Mouse (Mus musculus) forebrain, embryonic 14.5 days (tissue): Measurements from ENCODE around the gene Gm10300. TPM values are rescaled to one million over a fixed set of nuclear protein-coding genes. Genes with fewer than 3 reads are reported as not detected.
A peak's percentile ranks its signal among the peaks of the same experiment; 100 is the strongest.

Experiments
- ATAC-seq: fragments of 200-750 bp; cut with Nextera tagmentation; 2 replicates; pipeline ENCODE4 v1.8.0; 2017; ENCODE audit warnings: mild to moderate bottlenecking, moderate library complexity
- DNase-seq: peaks from one replicate; pipeline ENCODE4 v3.0.0-alpha.2; 2015; ENCODE audit warnings: low spot score
- H3K27ac ChIP-seq: fragments of 300-500 bp; sonication (generic); 2 replicates; pipeline ENCODE4 v1.5.1; 2014; ENCODE audit warnings: low read depth, mild to moderate bottlenecking, control low read depth, low read length, moderate library complexity
- H3K27me3 ChIP-seq: fragments of 300-500 bp; sonication (generic); replicated peaks from 2 replicates; pipeline ENCODE4 v1.6.1; 2014; ENCODE audit warnings: low read length, control low read depth, mixed read lengths; ENCODE audit not compliant: control insufficient read depth, insufficient read depth
- H3K36me3 ChIP-seq: fragments of 300-500 bp; sonication (generic); 2 replicates; pipeline ENCODE4 v1.6.1; 2014; ENCODE audit warnings: low read length, control low read depth; ENCODE audit not compliant: control insufficient read depth, insufficient read depth
- H3K4me1 ChIP-seq: fragments of 300-500 bp; sonication (generic); 2 replicates; pipeline ENCODE4 v1.6.1; 2014; ENCODE audit warnings: antibody characterized with exemption, low read length, control low read depth; ENCODE audit not compliant: control insufficient read depth, insufficient read depth
- H3K4me2 ChIP-seq: fragments of 300-500 bp; sonication (generic); 2 replicates; pipeline ENCODE4 v1.6.1; 2014; ENCODE audit warnings: mild to moderate bottlenecking, control low read depth, low read length
- H3K4me3 ChIP-seq: fragments of 300-500 bp; sonication (generic); 2 replicates; pipeline ENCODE4 v1.5.1; 2014; ENCODE audit warnings: low read depth, low read length, control low read depth
- H3K9ac ChIP-seq: fragments of 300-500 bp; sonication (generic); 2 replicates; pipeline ENCODE4 v1.6.1; 2014; ENCODE audit warnings: mild to moderate bottlenecking, low read length, control low read depth, moderate library complexity
- H3K9me3 ChIP-seq: fragments of 300-500 bp; sonication (generic); replicated peaks from 2 replicates; pipeline ENCODE4 v1.6.1; 2016; ENCODE audit warnings: low read length, control low read depth, mixed read lengths; ENCODE audit not compliant: control insufficient read depth
- WGBS: fragments of 180-500 bp; shearing (Covaris S2); extraction: QIAGEN DNeasy Blood & Tissue Kit; methylation state at CpG from one replicate; pipeline ENCODE4 v1.1.7; 2014; 5-methylcytosine and 5-hydroxymethylcytosine counted together
- polyA plus RNA-seq: library from polyadenylated mRNA; unstranded; fragments of >200 nt; fragmentation: Nextera tagmentation; extraction: Ambion mirVana; gene quantifications from 2 replicates; pipeline ENCODE4 v1.2.1, GENCODE M21; 2014

Gm10300 gene
- polyA plus RNA-seq, 1 experiment from 2014 or later, result not detected

DNA sequence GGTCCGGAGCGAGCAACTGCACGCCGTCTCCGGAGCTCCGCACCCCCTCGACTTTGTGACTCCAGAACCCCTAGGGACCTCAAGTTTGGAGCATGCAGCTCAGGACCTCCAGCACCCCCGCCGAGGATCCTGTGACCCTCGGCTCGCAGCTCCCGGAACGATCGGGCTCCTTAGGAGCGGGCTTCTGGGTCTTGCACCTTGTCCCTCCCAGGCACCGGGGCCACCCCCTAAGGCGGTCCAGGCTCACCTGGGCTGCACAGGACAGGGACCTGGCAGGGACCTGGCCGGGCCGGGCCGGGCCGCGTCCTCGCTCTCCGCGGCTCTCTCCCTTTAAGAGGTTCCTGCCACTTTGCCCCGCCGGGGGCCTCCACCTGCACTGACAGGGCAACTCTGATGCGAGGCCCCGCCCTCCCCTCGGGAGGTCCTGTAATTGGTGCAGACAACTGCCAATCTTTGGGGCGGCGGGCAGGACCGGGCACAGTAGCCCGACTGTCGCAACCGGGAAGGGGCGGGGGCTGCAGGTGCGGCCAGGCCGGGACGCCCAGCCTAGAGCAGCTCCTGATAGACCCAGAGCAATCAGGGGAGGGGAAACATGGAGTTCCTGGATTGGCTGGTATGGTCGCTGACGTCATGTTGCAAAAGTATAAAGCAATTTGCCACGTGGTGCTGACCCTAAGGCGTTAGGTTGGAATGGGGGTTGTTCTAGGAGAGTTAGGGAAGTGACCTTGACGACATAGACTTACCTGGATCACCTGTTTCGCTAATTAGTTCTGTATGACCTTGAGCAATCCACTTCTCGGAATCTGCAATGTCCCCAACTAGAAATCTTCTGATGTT, 654 bp downstream of the Gm10300 start, which contains the start of gene Epb41:
TSS of gene Epb41 (minus strand) at position 389 of the 837 bp plus-strand sequence.
- H3K27ac ChIP-seq, result no peak within 1 kb of the TSS
- peak; percentile 84 for DNase-seq
- H3K9ac ChIP-seq, result peak within 1 kb of the TSS; percentile 66
- no peaks in the 10 kb centered on the region for H3K9me3 ChIP-seq
- peak within 1 kb of the TSS; percentile 100 for H3K4me2 ChIP-seq
- peak within 1 kb of the TSS; percentile 56 for H3K4me3 ChIP-seq
- ATAC-seq, result peak; percentile 88
- H3K4me1 ChIP-seq, result 0 out of 2 replicates have a peak, but pooled peaks cover 4% of the 10 kb centered on the region
- H3K27me3 ChIP-seq, result peaks cover 38% of the 10 kb centered on the region
- no peaks in the 10 kb centered on the region for H3K36me3 ChIP-seq
- 2% methylated on average over 46 of the region's 47 CpGs for WGBS

DNA sequence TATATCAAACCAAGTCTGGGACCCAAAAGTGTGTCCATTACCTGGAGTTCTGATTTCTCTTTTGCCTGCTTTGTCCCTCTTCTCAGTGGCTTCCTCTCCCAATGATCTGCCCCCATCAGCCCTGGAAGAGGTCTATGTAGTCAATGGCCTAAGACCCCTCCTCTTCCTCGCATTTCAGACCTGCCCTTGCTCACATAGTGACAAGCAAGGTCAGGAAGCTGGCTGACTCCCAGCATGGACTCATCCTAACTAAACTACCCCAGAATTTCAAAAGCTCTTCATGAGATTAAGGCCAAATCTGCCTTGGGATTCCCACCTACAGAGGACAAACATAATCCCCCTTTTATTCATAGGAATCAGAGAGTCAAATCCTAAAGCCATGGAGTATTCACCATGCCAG, 1.3 kb downstream of the Gm10300 start:
- H3K27me3 ChIP-seq, result peaks cover 39% of the 10 kb centered on the region
- ATAC-seq, result no peak
- 0 out of 2 replicates have a peak, but pooled peaks cover 4% of the 10 kb centered on the region for H3K4me1 ChIP-seq
- H3K36me3 ChIP-seq, result no peaks in the 10 kb centered on the region
- H3K9ac ChIP-seq, result no peak overlapping the region
- H3K27ac ChIP-seq, result no peak overlapping the region
- 29% methylated on average over 1 of the region's 1 CpGs for WGBS
- H3K4me2 ChIP-seq, result peak overlapping the region; percentile 100
- no peaks in the 10 kb centered on the region for H3K9me3 ChIP-seq
- DNase-seq, result no peak
- H3K4me3 ChIP-seq, result no peak overlapping the region

DNA sequence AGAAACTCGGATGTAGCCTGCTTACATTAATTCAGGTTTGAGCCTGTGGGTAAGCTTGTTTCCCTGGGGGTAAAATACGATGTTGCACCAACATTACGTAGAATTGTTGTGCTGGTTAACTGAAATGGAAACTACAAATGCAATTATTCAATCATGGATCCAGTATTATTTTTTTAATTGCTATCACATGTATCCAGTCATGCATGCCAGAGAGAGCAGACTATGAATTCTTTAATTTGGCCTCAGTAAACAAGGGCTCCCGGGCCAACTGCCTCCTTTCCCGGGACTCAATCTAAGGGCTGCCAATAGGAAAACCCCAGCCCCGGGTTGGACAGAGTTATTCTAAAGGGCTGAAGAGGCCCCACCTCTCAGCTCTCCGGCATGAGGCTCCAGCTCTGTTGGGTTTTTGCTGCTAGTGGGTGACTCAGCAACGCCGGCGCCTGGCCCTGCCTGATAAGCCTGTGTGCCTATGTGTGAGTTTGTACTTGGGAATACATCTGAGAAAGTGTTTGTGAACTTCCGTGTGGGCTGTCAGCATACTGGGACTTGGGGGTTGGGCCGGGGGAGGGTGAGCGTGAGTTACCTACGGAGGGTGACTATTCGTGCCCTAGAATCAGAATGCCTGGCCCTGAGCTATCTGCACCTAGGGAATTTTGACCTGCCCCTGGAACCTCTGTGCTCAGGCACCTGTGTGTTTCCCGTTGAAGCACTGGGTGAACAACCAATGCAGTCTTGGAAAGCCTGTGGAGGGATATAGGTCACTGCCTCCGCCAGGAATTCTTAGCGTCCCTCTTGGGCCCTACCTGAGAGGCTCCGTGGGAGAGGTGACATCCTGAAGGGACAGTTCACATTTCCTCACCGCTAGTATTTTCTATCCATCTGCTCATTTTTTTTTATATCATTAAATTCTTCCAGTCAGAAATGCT, 2.2 kb downstream of the Gm10300 start:
- Histone ChIP-seq H3K9ac (no peak overlapping the region), H3K4me1 (0 out of 2 replicates have a peak, but pooled peaks cover 4% of the 10 kb centered on the region), H3K27ac (no peak overlapping the region), H3K4me2 (no peak overlapping the region), H3K9me3 (no peaks in the 10 kb centered on the region), H3K36me3 (no peaks in the 10 kb centered on the region), H3K4me3 (no peak overlapping the region), H3K27me3 (peaks cover 39% of the 10 kb centered on the region)
- peak; percentile 58 for DNase-seq
- ATAC-seq, result no peak
- 25% methylated on average over 20 of the region's 20 CpGs for WGBS

DNA sequence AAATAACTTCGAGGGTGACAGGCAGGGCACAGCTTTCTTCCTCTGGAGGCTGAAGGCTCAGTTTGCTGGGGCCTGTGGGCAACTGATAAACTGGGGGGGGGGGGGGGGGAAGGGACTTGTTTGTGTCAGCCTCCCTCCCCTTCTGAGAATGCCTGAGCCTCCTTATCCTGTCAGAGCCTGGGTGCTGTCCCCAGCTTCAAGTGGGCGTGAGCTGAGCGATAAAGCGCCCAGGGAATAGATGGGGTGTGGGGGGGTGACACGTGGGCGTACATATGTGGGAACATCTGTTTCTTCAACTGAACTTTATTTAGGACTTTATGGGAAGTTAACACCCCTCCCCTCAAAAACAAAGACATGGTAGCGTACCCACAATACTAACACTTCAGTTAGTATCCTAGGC, 2.9 kb downstream of the Gm10300 start:
- no peak overlapping the region for H3K9ac ChIP-seq
- H3K27me3 ChIP-seq, result peaks cover 39% of the 10 kb centered on the region
- H3K4me2 ChIP-seq, result no peak overlapping the region
- DNase-seq, result no peak
- no peaks in the 10 kb centered on the region for H3K9me3 ChIP-seq
- no peak overlapping the region for H3K4me3 ChIP-seq
- 76% methylated on average over 7 of the region's 7 CpGs for WGBS
- H3K36me3 ChIP-seq, result no peaks in the 10 kb centered on the region
- H3K27ac ChIP-seq, result no peak overlapping the region
- 0 out of 2 replicates have a peak, but pooled peaks cover 4% of the 10 kb centered on the region for H3K4me1 ChIP-seq
- no peak for ATAC-seq

DNA sequence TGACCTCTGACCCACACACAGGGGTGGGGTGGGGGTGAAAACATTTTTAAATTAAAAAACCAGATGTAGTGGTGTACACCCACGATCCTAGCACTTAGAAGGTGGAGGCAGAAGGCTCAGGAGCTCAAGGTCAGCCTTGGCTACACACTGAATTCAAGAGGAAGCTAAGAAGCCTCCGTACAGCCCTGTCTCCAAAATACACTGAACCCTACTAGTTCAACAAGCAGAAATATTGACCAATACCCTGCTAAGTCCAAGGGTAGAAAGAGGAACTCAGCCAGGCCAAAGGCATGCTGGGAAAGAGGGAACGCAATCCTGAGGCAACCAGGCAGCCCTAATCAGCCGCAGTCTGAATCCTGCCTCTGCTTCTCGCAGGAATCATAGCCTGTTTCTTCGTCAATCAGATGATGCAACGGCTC, 3.8 kb downstream of the Gm10300 start:
- no peak overlapping the region for H3K9ac ChIP-seq
- no peak overlapping the region for H3K27ac ChIP-seq
- no peak overlapping the region for H3K4me2 ChIP-seq
- peaks cover 34% of the 10 kb centered on the region for H3K27me3 ChIP-seq
- WGBS, result 65% methylated on average over 7 of the region's 7 CpGs
- DNase-seq, result no peak
- no peaks in the 10 kb centered on the region for H3K9me3 ChIP-seq
- H3K36me3 ChIP-seq, result no peaks in the 10 kb centered on the region
- ATAC-seq, result no peak
- H3K4me1 ChIP-seq, result 0 out of 2 replicates have a peak, but pooled peaks cover 4% of the 10 kb centered on the region
- H3K4me3 ChIP-seq, result no peak overlapping the region

DNA sequence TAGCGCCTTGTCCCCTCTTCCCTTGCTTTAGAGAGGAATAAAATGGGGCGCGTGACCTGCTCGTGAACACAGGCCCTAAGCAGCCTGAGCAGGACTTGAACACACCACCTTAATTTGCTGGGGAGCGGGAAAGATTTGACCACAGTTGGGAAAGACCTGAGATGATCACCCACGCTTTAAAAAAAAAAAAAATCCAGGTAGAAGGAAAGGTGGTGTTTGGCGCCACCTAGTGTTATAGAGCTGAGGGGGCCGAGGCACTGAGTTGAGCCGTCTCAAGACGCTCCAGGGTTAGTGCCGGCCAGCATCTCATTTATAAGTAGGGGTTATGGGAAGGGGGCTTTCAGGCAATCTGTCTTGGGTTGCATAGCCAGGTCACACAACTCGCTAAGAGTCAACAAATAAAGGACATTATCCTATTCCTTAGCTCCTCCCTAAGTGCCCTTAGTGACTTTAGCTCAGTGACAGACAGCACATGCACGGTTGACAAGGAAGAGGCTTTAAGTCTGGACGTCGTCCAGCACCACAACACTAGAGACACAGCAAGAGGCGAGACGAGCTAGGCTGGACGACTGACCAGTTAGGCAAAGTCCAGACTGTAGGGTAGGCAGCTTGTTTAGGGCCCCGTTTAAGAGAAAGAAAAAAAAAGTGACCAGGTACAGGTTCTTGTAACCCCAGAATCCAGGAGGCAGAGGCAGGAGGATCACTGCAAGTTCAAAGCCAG, 5.2 kb downstream of the Gm10300 start:
- Histone ChIP-seq H3K4me2 (no peak overlapping the region), H3K4me1 (no peaks in the 10 kb centered on the region), H3K27ac (no peak overlapping the region), H3K36me3 (no peaks in the 10 kb centered on the region), H3K9ac (no peak overlapping the region), H3K27me3 (peaks cover 32% of the 10 kb centered on the region), H3K9me3 (no peaks in the 10 kb centered on the region), H3K4me3 (no peak overlapping the region)
- 13% methylated on average over 19 of the region's 19 CpGs for WGBS
- DNase-seq, result peak; percentile 77
- ATAC-seq, result no peak

DNA sequence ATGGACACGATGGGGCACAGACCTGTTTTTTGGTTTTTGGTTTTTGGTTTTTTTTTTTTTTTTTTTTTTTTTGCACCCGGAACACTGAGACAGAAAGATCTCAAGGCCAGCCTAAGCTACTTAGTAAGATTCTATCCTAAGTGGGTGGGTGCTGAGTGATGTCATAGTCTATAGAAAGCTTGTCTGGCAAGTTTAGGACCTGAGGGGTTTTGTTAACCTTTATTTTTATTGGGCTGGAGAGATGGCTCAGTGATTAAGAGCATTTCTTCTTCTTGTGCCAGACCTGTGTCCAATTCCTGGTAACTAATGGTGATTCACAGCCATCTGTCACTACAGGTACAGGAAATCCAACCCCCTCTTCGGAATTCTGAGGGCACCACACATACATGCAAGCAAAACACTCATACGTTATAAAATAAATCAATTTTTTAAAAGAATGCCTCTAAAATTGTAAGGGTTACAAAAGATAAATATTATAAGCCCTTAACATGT, 6.0 kb downstream of the Gm10300 start:
- 68% methylated on average over 4 of the region's 4 CpGs for WGBS
- ATAC-seq, result no peak

DNA sequence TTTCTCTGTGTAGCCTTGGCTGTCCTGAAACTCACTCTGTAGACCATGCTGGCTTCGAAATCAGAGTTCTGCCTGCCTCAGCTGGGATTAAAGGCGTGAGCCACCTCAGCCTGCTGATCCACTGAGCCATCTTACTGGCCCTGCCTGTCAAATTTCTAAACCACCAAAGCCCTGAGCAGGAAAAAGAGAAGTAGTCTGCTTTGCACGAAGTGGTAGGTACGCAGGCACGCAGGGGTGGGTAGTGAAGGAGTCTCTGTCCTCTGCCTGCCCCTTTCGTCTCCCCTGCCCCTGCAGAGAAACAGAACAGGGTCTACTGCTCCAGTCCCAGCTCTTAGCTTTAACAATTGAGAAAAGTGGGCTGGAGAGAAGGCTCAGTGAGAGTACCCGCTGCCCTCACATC, 10.6 kb downstream of the Gm10300 start:
- H3K4me2 ChIP-seq, result no peak overlapping the region
- H3K27me3 ChIP-seq, result 0 out of 2 replicates have a peak, but pooled peaks cover 1% of the 10 kb centered on the region
- H3K36me3 ChIP-seq, result no peaks in the 10 kb centered on the region
- H3K9ac ChIP-seq, result no peak overlapping the region
- DNase-seq (no peak), ATAC-seq (no peak)
- H3K27ac ChIP-seq, result no peak overlapping the region
- H3K9me3 ChIP-seq, result no peaks in the 10 kb centered on the region
- H3K4me1 ChIP-seq, result no peaks in the 10 kb centered on the region
- no peak overlapping the region for H3K4me3 ChIP-seq
- WGBS, result 76% methylated on average over 7 of the region's 7 CpGs

More for the DNA sequence above, 6.0 kb downstream of the Gm10300 start:
- no peak overlapping the region for H3K4me2 ChIP-seq
- DNase-seq, result no peak
- H3K4me1 ChIP-seq, result no peaks in the 10 kb centered on the region
- no peak overlapping the region for H3K27ac ChIP-seq
- H3K4me3 ChIP-seq, result no peak overlapping the region
- H3K9me3 ChIP-seq, result no peaks in the 10 kb centered on the region
- H3K36me3 ChIP-seq, result no peaks in the 10 kb centered on the region
- H3K27me3 ChIP-seq, result peaks cover 25% of the 10 kb centered on the region
- no peak overlapping the region for H3K9ac ChIP-seq
